Mouse (Mus musculus) subcutaneous adipose tissue, adult 2 months (tissue): ENCODE data around the gene Nucb1. TPM values are rescaled to one million over a fixed set of nuclear protein-coding genes. Genes with fewer than 3 reads are reported as not detected.

Experiments
- polyA plus RNA-seq: library from polyadenylated mRNA; depleted of rRNA; stranded (reverse); fragments of >200 nt; gene quantifications from 2 replicates; pipeline ENCODE4 v1.2.3, GENCODE M21; 2012; ENCODE audit warnings: low replicate concordance; rRNA removed

Nucb1 gene
- 427 and 466 TPM in 2 replicates for polyA plus RNA-seq

DNA sequence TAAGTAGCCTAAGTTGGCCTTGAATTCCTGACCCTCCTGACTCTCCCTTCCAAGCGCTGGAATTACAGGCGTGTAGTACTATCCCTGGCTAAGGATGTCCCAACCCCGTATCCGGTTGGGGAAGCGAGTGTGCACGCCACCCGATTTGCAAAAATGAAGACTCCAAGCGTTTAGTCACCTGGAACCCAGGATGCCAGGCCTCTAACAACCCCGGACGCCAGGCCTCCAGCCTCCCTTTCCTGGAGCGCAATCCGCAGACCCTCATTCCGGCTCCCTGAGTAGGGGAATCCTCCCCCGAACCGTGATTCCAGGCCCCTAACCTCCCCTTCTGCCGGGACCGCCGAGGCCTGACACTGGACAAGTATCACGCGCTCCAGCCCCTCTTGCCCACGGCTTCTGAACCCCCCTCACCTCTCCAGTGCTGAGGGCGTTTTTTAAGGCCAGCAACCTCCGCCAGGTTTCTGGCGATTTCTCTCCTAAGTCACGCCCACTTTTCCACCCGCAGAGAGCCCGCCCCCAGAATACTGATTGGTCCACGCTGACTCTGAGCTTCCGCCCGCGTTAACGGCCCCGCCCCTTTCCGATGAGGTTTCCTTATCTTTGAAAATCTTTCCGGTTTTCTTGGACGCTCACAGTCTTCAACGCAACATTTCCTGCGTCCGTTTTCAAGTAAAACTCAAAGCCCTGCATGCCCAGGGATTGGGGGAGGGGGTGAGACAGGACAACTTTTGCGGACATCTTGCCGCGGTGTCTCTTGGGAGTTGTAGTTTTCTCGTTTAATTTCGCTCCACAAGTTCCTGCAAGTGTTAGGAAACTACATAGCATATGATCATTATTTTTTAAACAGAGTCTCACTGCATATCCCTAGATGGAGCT lies at the start of gene Nucb1:
Gene Nucb1, minus strand, starts transcription at position 495 of the 876 bp plus-strand sequence.

GRCm38 (mm10) chr7:45554744-45555143 lies 44.5 kb upstream of the Nucb1 start, which contains the start of gene Hsd17b14:
Gene Hsd17b14 (plus strand): TSS chr7:45554893.

GRCm38 (mm10) chr7:45525809-45526473 lies 15.7 kb upstream of the Nucb1 start, which contains the start of the genes Ppp1r15a and Plekha4:
Gene Ppp1r15a (minus strand): TSS chr7:45526268.
Gene Plekha4 (plus strand): TSS chr7:45526330.

GRCm38 (mm10) chr7:45488293-45489204 lies 21.7 kb downstream of the Nucb1 start, which contains the start of gene Dhdh:
Gene Dhdh (minus strand): TSS chr7:45488805.

DNA sequence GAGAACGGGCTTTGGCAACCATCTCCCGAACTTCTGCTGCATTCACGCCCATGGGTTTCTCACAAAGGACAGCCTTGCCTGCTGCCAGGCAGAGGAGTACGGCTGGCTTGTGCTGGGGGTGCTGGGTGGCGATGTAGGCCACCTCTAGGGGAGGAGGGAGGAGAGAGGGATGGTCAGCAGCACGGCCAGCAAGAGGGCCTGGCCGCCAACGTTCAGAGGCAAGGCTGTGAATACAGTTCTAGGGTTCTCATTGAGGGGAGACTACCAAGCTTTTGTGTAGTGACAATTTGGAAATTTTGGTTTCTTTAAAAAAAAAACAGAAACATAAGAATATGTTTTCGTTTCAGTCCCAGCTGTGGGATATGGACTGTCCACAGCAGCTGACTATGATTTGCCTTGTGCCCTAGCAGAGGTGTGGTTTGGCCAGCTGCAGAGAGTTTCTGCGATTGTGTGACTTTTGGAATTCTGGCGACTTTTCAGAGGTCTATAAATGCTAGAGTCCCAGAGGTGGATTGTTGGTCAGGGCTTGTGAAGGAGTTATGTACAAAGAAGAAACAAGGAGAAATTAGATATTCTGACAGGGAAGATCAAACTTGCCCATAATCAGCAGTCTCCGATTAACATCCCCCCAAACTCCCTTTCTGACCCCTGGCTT lies 23.3 kb downstream of the Nucb1 start, which contains the start of gene Gm45808:
Gene Gm45808, minus strand, starts transcription at position 51 of the 655 bp plus-strand sequence.

DNA sequence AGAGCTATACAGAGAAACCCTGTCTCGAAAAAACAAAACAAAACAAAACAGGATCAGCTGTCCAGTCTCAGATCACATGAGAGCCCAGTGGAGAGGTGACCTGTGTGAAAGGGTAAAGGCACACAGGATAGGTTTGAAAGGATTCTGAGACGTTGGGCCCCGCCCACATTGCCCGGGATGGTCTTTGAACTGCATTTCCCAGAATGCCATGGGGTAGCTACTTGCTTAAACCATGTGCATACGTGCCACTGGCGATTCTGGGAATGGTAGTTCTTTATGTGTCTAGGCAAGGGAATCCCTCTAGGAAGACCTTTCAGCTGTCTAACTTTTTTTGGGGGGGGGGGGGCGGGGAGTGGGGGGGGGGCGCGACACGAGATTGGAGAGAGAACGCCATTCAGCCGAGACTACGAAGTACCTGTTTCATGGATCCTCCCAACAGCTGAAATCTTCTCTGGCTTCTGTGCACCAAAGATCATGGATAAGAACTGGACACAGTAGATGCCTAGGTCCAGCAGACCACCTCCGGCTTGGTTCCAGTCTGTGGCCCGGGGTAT lies 28.8 kb downstream of the Nucb1 start, which contains the start of gene Tulp2:
Gene Tulp2, plus strand, starts transcription at position 504 of the 554 bp plus-strand sequence.

GRCm38 (mm10) chr7:45466283-45467089 lies 43.7 kb downstream of the Nucb1 start, which contains the start of gene Bax:
Gene Bax (minus strand): TSS chr7:45466898.

DNA sequence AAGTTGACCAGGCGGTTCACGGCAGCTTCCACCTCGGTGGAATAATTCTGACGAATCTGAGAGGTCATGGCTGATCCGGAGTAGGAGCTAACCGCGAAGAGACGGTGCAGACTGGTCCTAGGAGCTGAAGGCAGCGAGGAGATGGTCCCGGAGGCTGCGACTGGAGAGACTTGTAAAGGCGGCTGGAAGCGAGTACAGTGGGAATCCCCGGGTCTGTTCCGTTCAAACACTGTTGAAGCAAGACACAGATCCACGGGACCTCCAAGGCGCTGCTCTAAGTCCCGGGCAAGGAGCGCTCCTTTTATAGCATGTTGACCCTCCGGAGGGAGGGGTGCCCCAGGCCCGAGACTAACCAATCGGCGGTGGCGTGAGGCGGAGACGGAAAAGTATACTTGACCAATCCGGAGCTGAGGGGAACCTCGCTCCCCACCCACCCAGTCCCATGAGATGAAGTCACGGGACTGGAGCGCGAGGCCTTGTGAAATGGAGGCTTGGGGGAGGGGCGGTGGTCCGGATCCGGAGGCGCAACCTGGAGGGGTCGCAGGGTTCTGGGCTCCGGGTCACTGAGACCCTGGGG lies 50.6 kb downstream of the Nucb1 start, which contains the start of gene Ftl1:
Gene Ftl1, minus strand, starts transcription at position 321 of the 577 bp plus-strand sequence.

Other genes with a start within 250 kb of the Nucb1 start
- gene Slc6a21, start 232.9 kb downstream of the Nucb1 start, polyA plus RNA-seq, result 0.11 TPM in 1 of 2 replicates, not detected in the other
- 20.9 and 38.3 TPM in 2 replicates for gene Trpm4, start 176.6 kb downstream of the Nucb1 start, polyA plus RNA-seq
- 0.30 and 1.2 TPM in 2 replicates for gene Hrc, start 175.1 kb downstream of the Nucb1 start, polyA plus RNA-seq
- 2.0 and 2.5 TPM in 2 replicates for gene Ppfia3, start 143.4 kb downstream of the Nucb1 start, polyA plus RNA-seq
- gene Lin7b, start 139.8 kb downstream of the Nucb1 start, polyA plus RNA-seq, result 4.4 and 34.4 TPM in 2 replicates
- 195 and 299 TPM in 2 replicates for gene Snrnp70, start 114.7 kb downstream of the Nucb1 start, polyA plus RNA-seq
- gene Kcna7, start 104.8 kb downstream of the Nucb1 start, polyA plus RNA-seq, result 0.07 and 0.18 TPM in 2 replicates
- 0.13 and 1.2 TPM in 2 replicates for gene Ntf5, start 96.7 kb downstream of the Nucb1 start, polyA plus RNA-seq
- not detected in 2 replicates for gene Lhb, start 89.6 kb downstream of the Nucb1 start, polyA plus RNA-seq
- gene Gys1, start 75.6 kb downstream of the Nucb1 start, polyA plus RNA-seq, result 95.5 and 128 TPM in 2 replicates
- 41.3 and 83.3 TPM in 2 replicates for gene Ruvbl2, start 72.3 kb downstream of the Nucb1 start, polyA plus RNA-seq
- gene Ftl1, start 50.5 kb downstream of the Nucb1 start, polyA plus RNA-seq, result 2,999 and 3,958 TPM in 2 replicates
- gene Bax, start 43.5 kb downstream of the Nucb1 start, polyA plus RNA-seq, result 94.4 and 133 TPM in 2 replicates
- 0.20 and 0.76 TPM in 2 replicates for gene Tulp2, start 28.5 kb downstream of the Nucb1 start, polyA plus RNA-seq
- gene Gm45808, start 23.6 kb downstream of the Nucb1 start, polyA plus RNA-seq, result 5.0 and 20.5 TPM in 2 replicates
- gene Dhdh, start 21.6 kb downstream of the Nucb1 start, polyA plus RNA-seq, result 21.6 and 53.7 TPM in 2 replicates
- gene Ppp1r15a, start 15.9 kb upstream of the Nucb1 start, polyA plus RNA-seq, result 26.7 and 32.6 TPM in 2 replicates
- gene Plekha4, start 15.9 kb upstream of the Nucb1 start, polyA plus RNA-seq, result 12.8 and 21.4 TPM in 2 replicates
- 3.1 and 7.0 TPM in 2 replicates for gene Hsd17b14, start 44.5 kb upstream of the Nucb1 start, polyA plus RNA-seq
- 143 and 215 TPM in 2 replicates for gene Bcat2, start 59.7 kb upstream of the Nucb1 start, polyA plus RNA-seq
- gene Fgf21, start 105.1 kb upstream of the Nucb1 start, polyA plus RNA-seq, result 0.78 and 1.8 TPM in 2 replicates
- gene Fut1, start 106.9 kb upstream of the Nucb1 start, polyA plus RNA-seq, result 0.07 and 0.24 TPM in 2 replicates
- 0.41 and 1.0 TPM in 2 replicates for gene Izumo1, start 111.4 kb upstream of the Nucb1 start, polyA plus RNA-seq
- 38.6 and 65.4 TPM in 2 replicates for gene Rasip1, start 117.1 kb upstream of the Nucb1 start, polyA plus RNA-seq
- 7.2 and 11.2 TPM in 2 replicates for gene Mamstr, start 129.6 kb upstream of the Nucb1 start, polyA plus RNA-seq
- gene Fut2, start 156.0 kb upstream of the Nucb1 start, polyA plus RNA-seq, result 0.03 and 21.7 TPM in 2 replicates
- gene Ntn5, start 173.6 kb upstream of the Nucb1 start, polyA plus RNA-seq, result not detected in 2 replicates
- 0.23 and 0.30 TPM in 2 replicates for gene Sec1, start 184.0 kb upstream of the Nucb1 start, polyA plus RNA-seq
- gene Car11, start 189.4 kb upstream of the Nucb1 start, polyA plus RNA-seq, result 17.8 and 42.8 TPM in 2 replicates
- gene Dbp, start 194.7 kb upstream of the Nucb1 start, polyA plus RNA-seq, result 63.6 and 77.9 TPM in 2 replicates
- 753 and 1,942 TPM in 2 replicates for gene Rpl18, start 205.1 kb upstream of the Nucb1 start, polyA plus RNA-seq
- gene Sphk2, start 207.6 kb upstream of the Nucb1 start, polyA plus RNA-seq, result 36.9 and 48.7 TPM in 2 replicates
- gene Fam83e, start 210.8 kb upstream of the Nucb1 start, polyA plus RNA-seq, result 0.42 and 0.51 TPM in 2 replicates
- gene Spaca4, start 215.4 kb upstream of the Nucb1 start, polyA plus RNA-seq, result not detected in 2 replicates